Mouse (Mus musculus): ENCODE data around the gene Klc1. TPM values are rescaled to one million over a fixed set of nuclear protein-coding genes. Genes with fewer than 3 reads are reported as not detected.
"Not testable (repeated sequence)": the region's sequence is repeated elsewhere in the genome, so short reads cannot be mapped to it uniquely, and the experiment has no call there.

Klc1 gene
- total RNA-seq (2022), result 100 to 1,000 TPM; 630 to 651 (median 634) TPM

DNA sequence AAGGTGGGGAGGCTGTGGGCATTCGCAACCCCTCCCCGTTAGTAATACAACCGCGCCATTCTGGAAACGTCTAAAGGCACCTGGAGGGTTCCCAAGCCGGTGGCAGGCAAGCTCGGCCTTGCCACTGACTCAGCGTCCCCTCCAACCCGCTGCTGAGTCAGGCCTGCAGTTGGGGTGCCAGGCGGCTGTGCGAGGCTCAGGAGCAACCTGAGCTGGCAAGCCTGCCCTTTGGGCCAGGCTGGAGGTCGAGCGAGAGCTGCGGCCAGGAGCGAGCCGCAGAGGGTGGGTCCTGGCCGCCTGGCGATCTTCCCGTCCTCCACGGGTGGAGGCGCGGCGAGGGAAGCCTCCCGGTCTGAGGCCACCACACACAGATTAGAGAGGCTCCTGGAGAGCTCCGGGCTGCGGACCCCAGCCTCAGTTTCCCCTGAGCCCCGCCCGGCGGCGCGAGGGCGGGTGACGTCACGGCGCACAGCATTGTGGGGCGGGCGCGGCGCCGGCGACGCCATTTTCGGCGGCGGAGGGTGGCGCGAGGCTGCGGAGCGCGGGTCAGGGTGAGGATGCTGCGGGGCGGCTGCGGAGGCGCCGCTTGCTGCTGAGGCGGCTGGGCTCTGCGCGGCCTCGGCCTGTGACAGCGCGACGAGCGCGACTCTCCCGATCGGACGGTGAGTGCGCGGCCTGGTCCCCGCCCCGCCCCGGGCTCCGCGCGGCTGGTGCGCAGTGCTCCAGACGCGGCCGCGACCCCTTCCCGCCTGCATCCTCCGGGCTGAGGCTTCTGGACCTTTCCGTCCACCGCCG, at the start of gene Klc1:
Klc1 (plus strand) TSS at position 469 of the 795 bp plus-strand sequence.
- peak; percentile 61 to 77 for DNase-seq (ENCODE audit: low spot score in 2 of 2)

GRCm38 (mm10) chr12:111710091-111710490, 48.6 kb upstream of the Klc1 start:
- no peak for DNase-seq (ENCODE audit: low spot score in 2 of 2)

- DNase-seq (ENCODE audit: low spot score in 2 of 2), result no peak
Observed at GRCm38 (mm10) chr12:111712476-111712875, 46.2 kb upstream of the Klc1 start.

DNA sequence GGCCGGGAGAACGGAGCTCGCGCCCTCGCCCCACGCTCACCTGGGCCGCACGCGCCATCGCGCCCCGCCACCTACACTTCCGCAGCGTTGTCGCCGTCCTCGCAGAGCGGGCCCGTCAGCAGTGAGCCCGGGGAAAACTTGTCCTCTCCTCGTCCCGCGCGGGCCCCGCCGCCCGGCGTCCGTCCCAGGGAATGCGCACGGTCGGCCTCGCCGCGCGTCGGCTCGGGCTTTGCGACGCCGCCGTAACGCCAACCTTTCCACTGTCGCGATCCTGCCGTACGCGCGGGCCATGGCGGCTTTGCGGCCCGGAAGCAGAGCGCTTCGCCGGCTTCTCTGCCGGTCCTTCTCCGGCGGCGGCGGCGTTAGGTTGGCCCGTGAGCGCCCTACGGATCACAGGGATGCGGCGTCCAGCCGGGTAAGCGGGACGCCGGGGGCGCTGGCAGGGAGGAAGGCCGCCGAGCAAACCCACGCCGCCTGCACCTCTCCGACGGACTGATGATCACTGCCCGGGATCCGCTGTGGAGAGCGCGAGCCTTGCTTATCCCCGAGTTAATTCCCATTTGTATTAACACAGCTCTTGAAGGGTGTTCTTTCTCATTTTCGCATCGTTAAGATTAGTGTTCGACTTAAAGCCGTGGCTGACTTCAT, 45.5 kb upstream of the Klc1 start, which contains the start of the genes Bag5 and Apopt1:
Bag5 (minus strand) TSS at position 254 of the 648 bp plus-strand sequence.
Apopt1 (plus strand) TSS at position 258 of the 648 bp plus-strand sequence.
- DNase-seq (ENCODE audit: low spot score in 2 of 2), result peak; percentile 83 to 87

DNA sequence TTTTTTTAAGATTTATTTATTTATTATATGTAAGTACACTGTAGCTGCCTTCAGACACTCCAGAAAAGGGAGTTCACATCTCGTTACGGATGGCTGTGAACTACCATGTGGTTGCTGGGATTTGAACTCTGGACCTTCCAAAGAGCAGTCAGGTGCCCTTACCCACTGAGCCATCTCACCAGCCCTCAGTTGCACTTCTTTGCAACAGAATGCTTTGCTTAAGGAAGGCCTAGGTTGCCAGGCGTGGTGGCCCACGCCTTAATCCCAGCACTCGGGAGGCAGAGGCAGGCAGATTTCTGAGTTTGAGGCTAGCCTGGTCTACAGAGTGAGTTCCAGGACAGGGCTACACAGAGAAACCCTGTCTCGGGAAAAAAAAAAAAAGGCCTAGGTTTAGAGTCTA, 44.8 kb upstream of the Klc1 start:
- not testable (repeated sequence) for DNase-seq (ENCODE audit: low spot score in 2 of 2)

DNA sequence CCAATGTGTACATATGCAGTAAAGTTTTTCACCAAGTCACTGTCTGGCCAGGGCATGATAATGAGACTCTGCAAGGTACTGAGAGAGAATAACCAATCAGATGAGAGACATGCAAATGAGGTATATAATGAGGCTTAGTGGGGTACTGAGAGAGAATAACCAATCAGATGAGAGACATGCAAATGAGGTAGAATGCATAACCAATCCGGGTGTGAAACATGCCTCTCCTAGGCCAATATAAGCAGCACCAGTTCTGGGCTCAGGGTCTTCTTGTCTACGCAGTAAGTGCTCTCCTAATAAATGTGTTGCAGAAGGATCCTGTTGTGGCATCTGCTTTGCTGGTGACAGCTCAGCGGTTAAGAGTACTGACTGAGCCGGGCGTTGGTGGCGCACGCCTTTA, 42.1 kb upstream of the Klc1 start:
- DNase-seq (ENCODE audit: low spot score in 2 of 2), result no peak

DNA sequence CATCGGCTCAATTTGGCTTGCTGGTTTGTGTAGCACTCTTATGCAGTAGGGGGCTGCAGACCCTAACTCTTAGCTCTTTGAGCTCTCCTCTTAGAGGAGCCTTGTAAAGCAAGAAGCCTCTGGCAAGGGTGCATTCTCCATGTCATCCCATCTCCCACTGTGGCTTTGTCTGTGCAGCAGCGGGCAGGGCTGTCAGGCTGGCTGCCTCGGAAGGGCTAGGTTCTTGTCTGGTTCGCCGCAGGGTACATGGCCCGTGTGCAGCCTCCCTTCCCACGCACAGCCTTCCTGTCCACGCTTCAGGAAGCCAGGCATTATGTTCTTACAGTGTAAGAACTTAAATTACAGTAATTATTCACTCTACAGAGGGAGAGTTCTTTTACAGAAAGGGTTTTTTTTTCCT, 40.0 kb upstream of the Klc1 start:
- no peak for DNase-seq (ENCODE audit: low spot score in 2 of 2)

DNA sequence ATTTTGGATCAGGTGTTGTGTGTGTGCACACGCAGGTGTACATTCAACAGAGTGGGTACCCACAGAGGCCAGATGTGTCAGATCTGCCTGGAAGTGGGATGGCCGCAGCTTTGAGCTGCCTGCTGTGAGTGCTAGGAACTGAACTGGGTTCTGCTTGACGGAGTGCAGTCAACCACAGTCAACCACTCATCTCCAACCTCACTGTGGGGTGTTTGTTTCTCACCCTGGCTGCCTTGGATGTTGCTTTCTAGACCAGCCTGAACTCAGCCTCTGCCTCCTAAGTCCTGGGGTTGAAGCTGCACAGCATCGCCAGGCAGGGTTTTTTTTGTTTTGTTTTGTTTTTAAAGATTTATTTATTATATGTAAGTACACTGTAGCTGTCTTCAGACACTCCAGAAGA, 38.4 kb upstream of the Klc1 start:
- DNase-seq (ENCODE audit: low spot score in 2 of 2), result no peak

GRCm38 (mm10) chr12:111722654-111723053, 36.0 kb upstream of the Klc1 start:
- peak in 1 of 2 experiments; percentile 54 for DNase-seq (ENCODE audit: low spot score in 2 of 2)

- no peak for DNase-seq (ENCODE audit: low spot score in 2 of 2)
Observed at GRCm38 (mm10) chr12:111724638-111725337, 33.9 kb upstream of the Klc1 start.

DNA sequence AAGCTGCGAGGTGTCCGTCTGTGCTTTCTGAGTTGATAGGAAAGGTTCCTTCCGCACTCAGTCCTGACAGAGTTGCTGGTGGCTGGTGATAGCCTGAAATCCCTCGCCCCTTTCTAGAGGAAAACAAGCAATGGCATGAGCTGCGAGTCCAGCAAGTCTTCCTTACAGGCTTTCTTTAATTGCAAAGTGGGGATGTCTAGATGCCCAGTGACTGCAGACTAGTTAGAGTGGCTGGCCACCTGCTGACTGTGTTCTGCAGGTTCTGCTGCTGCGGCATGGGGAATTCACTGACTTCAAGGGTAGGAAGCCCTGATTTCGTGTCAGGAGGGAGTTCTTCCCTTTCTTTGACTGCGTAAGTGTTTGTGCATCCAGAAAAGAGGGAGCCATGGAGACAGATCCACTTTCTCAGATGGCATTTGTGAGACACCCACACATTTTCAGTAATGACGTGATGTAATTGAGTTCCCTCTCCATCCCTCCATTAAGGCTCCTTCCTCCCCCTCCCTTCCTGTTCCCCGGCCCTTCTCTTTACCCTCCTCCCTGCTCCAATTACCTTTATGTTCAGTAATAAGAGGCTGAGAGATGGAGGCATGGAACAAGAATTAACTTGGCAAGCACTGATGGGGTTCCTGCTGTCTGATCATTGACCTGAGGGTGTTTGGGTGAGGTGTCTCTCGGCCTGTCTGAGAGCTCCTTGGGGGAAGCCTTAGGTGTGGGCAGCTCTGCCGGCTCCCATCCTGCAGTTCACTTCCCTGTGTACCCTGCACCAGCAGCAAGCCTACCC, 33.1 kb upstream of the Klc1 start:
- DNase-seq (ENCODE audit: low spot score in 2 of 2), result peak in 1 of 2 experiments; percentile 64

GRCm38 (mm10) chr12:111726122-111726463, 32.6 kb upstream of the Klc1 start:
- peak in 1 of 2 experiments; percentile 55 for DNase-seq (ENCODE audit: low spot score in 2 of 2)

GRCm38 (mm10) chr12:111727956-111728355, 30.7 kb upstream of the Klc1 start:
- no peak for DNase-seq (ENCODE audit: low spot score in 2 of 2)

DNA sequence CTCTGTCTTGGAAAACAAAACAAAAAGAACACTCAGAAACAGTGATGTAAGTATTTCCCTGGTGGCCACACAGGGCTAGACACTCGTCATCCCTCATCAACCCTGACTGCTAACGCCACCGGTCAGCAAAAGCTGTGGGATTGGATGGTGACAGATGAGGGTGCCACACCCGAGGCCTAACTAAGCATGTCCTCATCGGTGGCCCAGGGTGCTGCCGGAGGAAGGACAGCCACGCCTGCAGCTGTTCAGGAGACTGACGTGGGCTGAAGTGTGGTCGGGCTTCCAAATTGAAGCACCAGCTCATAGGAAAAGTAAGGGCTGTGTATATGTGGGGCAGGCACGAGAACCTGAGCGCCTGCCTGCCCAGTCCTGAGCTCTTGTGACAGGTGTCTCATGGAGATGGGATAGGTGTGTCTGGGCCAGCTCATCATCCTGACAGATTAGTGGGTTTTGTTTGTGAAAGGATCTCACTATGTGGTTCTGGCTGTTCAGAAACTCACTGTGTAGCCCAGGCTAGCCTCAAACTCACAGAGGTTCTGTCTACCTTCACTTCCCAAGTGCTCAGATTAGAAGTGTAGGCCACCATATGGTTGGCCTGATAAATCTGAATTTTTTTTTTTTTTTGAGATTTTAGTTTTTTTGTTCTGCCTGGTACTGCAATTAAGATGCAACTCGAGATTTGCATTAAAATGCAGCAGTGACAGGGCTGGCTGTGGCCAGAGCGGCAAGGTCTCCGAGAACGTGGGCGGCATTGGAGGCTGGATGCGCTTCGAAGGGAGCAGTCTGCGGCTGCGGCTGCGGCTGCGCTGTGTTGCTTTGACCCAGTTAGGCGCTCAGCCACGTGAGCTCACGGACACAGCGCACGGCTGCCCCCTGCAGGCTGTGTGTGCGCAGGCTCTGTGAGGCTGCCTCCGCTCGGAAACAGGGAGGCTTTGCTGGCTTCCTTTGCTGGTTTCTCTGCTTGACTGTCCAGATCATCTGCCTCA, 26.5 kb upstream of the Klc1 start:
- DNase-seq (ENCODE audit: low spot score in 2 of 2), result peak; percentile 80 to 86

DNA sequence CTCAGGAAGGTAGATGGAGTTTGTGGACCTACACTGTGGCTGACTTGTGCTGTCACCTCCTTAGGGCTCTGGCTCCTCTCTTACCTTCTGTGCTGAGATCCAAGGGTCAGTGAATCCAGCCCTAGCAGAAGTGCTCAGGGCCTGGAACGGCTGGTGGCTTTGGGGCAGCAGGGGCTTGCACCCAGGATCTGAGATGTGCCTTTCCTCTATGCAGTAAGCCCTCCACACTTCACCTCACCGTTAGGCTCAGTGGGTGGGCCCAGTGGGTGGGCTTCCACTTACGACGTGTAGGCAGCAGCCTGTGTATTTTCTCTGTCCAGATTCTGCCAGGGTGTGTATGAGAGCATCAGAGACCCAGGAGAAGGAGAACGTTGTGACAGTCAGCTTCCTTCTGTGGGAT, 25.7 kb upstream of the Klc1 start:
- DNase-seq (ENCODE audit: low spot score in 2 of 2), result no peak

DNA sequence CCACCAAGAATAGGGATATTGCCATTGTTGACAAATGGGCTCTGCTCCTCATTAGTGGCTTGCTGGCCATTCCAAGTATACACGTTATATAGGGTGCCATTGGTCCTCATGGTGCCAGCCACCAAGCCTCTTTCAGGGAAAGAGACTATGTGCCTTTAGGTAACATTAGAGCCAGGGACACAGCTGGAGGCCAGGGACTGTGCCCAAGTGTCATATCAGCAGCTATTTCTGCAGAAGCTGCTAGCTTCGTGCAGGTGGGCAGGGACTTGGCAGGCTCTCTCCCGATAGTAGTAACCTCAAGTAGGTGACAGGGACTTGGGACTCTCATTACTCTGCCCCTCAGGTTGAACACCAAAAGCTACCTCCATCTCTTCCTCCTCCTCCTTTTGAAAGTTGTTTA, 23.7 kb upstream of the Klc1 start:
- DNase-seq (ENCODE audit: low spot score in 2 of 2), result no peak

DNA sequence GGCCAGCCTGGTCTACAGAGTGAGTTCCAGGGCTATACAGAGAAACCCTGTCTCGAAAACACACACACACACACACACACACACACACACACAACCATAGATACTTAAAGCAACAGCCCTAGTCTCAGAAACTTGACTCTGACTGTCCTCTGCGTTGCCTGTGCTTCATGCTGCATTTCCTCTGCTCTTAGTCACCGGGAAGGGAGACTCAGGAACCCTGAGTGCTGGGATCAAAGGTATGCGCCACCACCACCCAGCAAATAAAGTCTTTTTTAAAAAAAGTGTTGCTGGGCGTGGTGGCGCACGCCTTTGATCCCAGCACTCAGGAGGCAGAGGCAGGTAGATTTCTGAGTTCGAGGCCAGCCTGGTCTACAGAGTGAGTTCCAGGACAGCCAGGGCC, 22.0 kb upstream of the Klc1 start:
- not testable (repeated sequence) for DNase-seq (ENCODE audit: low spot score in 2 of 2)

DNA sequence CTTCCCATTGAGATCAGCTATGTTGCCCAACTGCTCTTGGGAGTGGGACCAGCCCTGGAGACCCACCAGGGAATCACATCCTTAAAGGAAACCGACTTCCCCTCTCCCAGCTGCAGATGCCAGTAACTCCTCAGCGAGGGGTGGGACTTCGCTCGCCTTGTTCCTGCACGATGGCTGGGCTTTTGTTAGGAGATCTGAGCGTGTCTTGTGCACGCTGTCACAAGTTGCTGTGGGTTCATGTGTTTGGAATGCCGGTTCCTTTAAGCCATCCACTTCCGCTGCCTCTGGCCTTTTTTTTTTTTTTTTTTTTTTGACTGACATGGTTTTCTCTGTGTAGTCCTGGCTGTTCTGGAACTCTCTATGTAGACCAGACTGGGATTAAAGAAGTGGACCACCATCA, 21.3 kb upstream of the Klc1 start:
- DNase-seq (ENCODE audit: low spot score in 2 of 2), result no peak

- DNase-seq (ENCODE audit: low spot score in 2 of 2), result peak in 1 of 2 experiments; percentile 72
Observed at GRCm38 (mm10) chr12:111738754-111739153, 19.9 kb upstream of the Klc1 start.

DNA sequence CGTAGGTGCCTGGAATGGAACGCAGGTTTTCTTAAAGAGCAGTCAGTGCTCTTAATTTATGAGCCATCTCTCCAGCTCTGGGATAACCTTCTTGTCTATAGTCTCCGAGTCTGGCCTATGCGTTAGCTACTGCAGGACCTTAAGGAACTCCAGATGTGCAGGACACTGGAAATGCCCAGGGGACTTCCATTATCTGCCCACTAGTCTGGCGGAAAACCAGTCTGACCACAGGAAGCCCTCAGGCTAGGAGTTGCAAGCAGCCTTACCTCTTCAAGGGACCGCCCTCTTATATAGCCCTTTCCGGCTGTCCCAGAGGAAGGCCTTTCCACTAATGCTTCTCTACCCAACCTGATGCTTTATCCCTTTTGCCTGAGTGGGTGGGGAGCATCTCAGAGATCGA, 17.3 kb upstream of the Klc1 start:
- no peak for DNase-seq (ENCODE audit: low spot score in 2 of 2)
